Mouse (Mus musculus) ovary, postnatal 10 days (tissue): ENCODE measurements around the gene Dcdc2a.

ENCODE experiments used
- DNase-seq: peaks from one replicate; pipeline ENCODE4 v3.0.0; 2022; ENCODE audit warnings: low spot score

The Dcdc2a gene

GRCm38 (mm10) chr13:25178236-25179001 is 122.6 kb downstream of the Dcdc2a start:
- DNase-seq, result no peak

- no peak for DNase-seq
These were observed 130.9 kb downstream of the Dcdc2a start for GRCm38 (mm10) chr13:25186436-25187325.

- no peak for DNase-seq
These were observed 131.5 kb downstream of the Dcdc2a start for GRCm38 (mm10) chr13:25187326-25187710.

GRCm38 (mm10) chr13:25189419-25190144 is 133.8 kb downstream of the Dcdc2a start:
- no peak for DNase-seq

- DNase-seq, result no peak
These were observed 134.4 kb downstream of the Dcdc2a start for GRCm38 (mm10) chr13:25190218-25190617.

GRCm38 (mm10) chr13:25195706-25196105 is 139.9 kb downstream of the Dcdc2a start:
- DNase-seq, result no peak

GRCm38 (mm10) chr13:25199916-25200315 is 144.1 kb downstream of the Dcdc2a start:
- DNase-seq, result no peak

GRCm38 (mm10) chr13:25206950-25207349 is 151.1 kb downstream of the Dcdc2a start:
- no peak for DNase-seq

- no peak for DNase-seq
These were observed 162.6 kb downstream of the Dcdc2a start for GRCm38 (mm10) chr13:25218394-25218793.

GRCm38 (mm10) chr13:25220186-25220787 is 164.5 kb downstream of the Dcdc2a start:
- DNase-seq, result no peak

- no peak for DNase-seq
These were observed 196.1 kb downstream of the Dcdc2a start for GRCm38 (mm10) chr13:25251893-25252292.

- no peak for DNase-seq
These were observed 198.9 kb downstream of the Dcdc2a start for GRCm38 (mm10) chr13:25254478-25255263.

GRCm38 (mm10) chr13:25257608-25258007 is 201.8 kb downstream of the Dcdc2a start:
- DNase-seq, result no peak
